Mouse (Mus musculus): ENCODE results near the gene Cbx5. TPM values are rescaled to one million over a fixed set of nuclear protein-coding genes. Genes with fewer than 3 reads are reported as not detected.
A peak's percentile ranks its signal among the peaks of the same experiment; 100 is the strongest.
"Not testable (repeated sequence)": the region's sequence is repeated elsewhere in the genome, so short reads cannot be mapped to it uniquely, and the experiment has no call there.

The Cbx5 gene
- 91.8 and 97.2 TPM in 2 replicates for polyA plus RNA-seq (2015; fragmentation: Nextera tagmentation; extraction: Ambion mirVana)

DNA sequence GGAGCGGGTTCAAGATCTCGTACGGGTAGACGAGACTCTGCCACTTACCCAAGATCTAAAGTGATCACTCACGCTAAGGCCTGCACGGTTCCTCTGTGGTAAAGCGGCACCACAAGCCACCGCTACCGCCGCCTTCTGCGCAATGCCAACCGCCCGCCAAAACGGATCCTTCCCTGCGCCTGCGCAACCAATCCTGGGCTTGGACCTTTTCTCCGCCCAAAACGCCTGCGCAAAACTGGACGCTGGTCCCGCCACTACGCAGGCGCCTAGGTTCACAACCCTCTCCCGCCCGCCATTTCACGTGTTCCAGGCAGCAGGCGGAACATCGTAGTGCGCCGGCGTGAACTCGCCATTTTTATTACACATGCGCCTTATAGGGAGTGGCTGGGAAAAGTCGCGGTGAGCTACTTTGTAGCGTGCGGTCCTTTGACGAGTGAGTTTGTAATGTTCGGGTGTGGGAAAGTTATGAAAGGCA lies at the start of gene Cbx5:
Gene Cbx5 (minus strand): TSS at position 132 of the 475 bp plus-strand sequence.
- Histone ChIP-seq H3K4me2 (peak within 1 kb of the TSS; percentile 73), H3K4me3 (replicated peaks) (peak within 1 kb of the TSS; percentile 70), H3K36me3 (peaks cover 13% of the 10 kb centered on the region), H3K4me1 (peaks cover 8% of the 10 kb centered on the region; the same call in 1 of the 2 replicates), H3K27ac (peak within 1 kb of the TSS; percentile 93), H3K9ac (peak within 1 kb of the TSS; percentile 65; the same call in 1 of the 2 replicates), H3K9me3 (no peaks in the 10 kb centered on the region), H3K27me3 (replicated peaks) (no peaks in the 10 kb centered on the region)
- ATAC-seq (ENCODE audit: insufficient read depth, low FRiP score, low read depth), result peak; percentile 91
- WGBS, result under 1% methylated on average over 39 of the region's 39 CpGs

DNA sequence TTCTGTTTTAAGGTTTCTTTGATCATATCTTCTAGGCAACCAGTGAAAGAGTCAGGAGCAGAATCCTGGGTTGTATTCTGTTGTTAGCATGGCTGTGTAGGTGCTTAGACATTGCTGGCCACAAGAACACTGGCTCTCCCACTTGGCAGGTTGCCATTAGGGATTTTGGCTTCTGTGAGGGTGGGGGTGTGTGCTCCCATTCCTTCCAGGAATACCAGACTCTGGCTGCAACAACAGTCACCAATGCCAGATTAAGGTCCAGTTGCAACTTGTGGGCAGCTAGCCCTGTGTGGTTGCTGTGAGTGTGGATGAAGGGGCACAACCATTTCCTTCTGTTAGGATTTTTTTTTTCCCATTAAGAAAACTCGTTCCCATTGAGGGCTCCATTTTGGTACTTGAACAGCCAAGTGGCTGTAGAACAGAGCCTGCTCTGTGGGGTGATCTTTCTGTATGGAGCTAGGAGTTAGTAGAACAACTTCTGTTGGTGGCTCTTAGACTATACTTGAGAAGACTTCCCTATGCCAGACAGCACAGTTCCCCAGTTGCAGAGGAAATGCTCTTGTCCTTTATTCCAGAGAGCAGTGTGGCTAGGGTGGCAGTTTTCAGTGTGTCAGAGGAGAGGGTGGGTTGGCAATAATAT lies 46.3 kb upstream of the Cbx5 start:
- no peak for ATAC-seq (ENCODE audit: insufficient read depth, low FRiP score, low read depth)
- no peaks in the 10 kb centered on the region for H3K9me3 ChIP-seq
- peaks cover 1% of the 10 kb centered on the region; the same call in 1 of the 2 replicates for H3K36me3 ChIP-seq
- H3K27me3 ChIP-seq (replicated peaks), result no peaks in the 10 kb centered on the region
- H3K4me2 ChIP-seq, result no peak overlapping the region
- 50% methylated on average over 1 of the region's 1 CpGs for WGBS
- H3K9ac ChIP-seq, result no peak overlapping the region
- H3K4me1 ChIP-seq, result peaks cover 10% of the 10 kb centered on the region; the same call in 1 of the 2 replicates
- H3K27ac ChIP-seq, result no peak overlapping the region
- no peak overlapping the region for H3K4me3 ChIP-seq (replicated peaks)

DNA sequence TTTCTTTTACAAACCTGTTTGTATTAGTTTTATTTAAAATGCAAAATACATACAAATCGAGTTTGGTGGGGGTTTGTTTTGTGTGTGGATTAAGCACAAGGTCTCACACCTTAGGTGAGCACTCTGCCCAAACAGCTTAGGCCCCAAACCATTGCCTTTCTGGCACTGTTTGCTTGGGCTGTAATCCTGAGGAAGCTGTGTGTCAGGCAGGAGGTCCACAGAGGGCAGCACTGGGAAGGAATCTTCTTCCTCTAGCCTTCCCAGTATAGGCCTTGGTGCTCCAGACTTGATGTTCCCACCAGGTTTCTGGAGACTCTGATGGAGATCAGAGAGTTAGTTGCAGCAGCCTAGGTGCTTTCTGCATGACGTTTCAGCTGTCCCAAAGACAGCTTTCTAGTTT lies 45.0 kb upstream of the Cbx5 start:
- H3K36me3 ChIP-seq, result no peaks in the 10 kb centered on the region; the same call in 1 of the 2 replicates
- H3K4me1 ChIP-seq, result peaks cover 13% of the 10 kb centered on the region; the same call in 1 of the 2 replicates
- no peaks in the 10 kb centered on the region for H3K27me3 ChIP-seq (replicated peaks)
- WGBS, result 45% methylated on average over 2 of the region's 2 CpGs
- ATAC-seq (ENCODE audit: insufficient read depth, low FRiP score, low read depth), result no peak
- H3K27ac ChIP-seq, result no peak overlapping the region
- H3K4me3 ChIP-seq (replicated peaks), result no peak overlapping the region
- no peak overlapping the region for H3K4me2 ChIP-seq
- H3K9ac ChIP-seq, result no peak overlapping the region
- H3K9me3 ChIP-seq, result no peaks in the 10 kb centered on the region

DNA sequence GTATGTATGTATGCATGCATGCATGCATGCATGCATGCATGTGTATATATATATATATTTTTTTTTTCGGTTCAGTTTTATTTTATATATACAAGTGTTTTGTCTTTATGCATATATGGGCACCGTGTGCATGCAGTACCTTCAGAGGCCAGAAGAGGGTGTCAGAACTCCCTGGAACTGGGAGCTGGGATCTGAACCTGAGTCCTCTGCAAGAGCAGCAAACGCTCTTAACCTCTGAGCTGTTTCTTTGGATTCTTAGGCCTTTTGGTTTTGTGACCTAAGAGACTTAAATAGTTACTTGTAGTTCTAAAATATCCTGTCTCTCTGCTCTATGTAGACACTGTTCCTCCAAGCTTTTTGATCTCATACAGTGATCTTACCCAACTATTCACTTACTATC lies 44.5 kb upstream of the Cbx5 start:
- Histone ChIP-seq H3K9me3 (no peaks in the 10 kb centered on the region), H3K4me1 (peaks cover 13% of the 10 kb centered on the region; the same call in 1 of the 2 replicates), H3K27ac (no peak overlapping the region), H3K27me3 (replicated peaks) (no peaks in the 10 kb centered on the region), H3K4me3 (replicated peaks) (no peak overlapping the region), H3K9ac (no peak overlapping the region), H3K36me3 (no peaks in the 10 kb centered on the region), H3K4me2 (no peak overlapping the region)
- no peak for ATAC-seq (ENCODE audit: insufficient read depth, low FRiP score, low read depth)
- WGBS, result 68% methylated on average over 3 of the region's 3 CpGs

DNA sequence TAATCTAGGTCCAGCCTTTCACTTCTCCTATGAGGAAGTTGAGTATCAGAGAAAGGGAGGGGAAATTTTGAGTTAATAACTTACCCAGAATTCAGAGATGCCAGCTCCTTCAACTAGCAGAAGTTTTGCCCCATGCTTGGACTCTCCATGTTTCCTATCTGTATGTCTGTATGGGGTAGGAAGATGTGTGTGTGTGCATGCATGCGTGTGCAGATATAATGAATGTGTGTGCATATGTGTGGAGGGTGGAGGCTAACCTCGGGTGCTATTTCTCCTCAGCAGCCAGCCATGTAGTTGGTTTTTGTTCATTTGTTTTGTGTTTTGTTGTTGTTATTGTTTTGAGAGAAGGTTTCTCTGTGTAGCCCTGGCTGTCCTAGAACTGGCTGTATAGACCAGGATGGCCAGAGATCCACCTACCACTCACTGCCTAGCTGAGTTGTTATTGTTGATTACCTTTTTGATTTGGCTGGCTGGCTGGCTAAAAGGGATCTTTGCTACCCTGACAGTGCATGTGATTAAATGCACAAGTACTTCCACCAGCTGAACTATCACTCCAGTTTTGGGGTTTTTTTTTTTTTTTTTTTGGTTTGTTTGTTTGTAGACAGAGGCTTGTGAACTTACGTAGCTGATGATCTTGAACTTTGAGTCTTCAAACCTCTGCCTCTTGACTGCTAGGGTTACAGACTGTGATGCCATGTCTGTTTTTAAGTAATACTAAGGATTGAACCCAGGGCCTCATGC lies 42.0 kb upstream of the Cbx5 start:
- Histone ChIP-seq H3K4me3 (replicated peaks) (no peak overlapping the region), H3K4me2 (no peak overlapping the region), H3K27ac (peak overlapping the region; percentile 52; the same call in 1 of the 2 replicates)

DNA sequence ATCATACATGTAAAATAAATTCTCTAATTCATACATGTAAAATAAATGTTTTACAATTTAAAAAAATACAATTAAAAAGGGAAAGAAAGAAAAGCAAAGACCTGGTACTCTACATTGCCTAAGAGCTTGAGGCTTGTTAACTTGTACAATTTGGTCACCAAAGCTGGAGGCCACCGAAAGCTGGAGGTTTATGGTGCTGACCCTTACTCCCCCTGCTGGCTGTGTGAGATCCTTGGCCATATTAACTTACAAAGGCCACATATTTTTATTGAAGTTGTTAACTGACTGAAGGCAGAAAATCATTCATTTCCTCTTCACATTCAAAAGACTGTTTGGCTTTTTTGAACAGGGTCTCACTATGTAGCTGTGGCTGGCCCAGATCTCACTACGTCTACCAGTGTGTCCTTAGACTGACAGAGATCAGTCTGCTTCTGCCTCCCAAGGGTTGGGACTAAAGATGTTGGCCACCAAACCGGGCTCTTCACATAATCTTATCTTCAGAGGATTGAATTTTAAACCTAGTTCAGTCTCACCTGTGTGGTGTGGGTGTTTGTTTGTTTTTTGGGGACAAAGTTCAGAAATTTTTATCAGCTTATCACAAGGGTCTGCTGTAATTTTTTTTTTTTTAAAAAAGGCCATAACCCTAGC lies 41.3 kb upstream of the Cbx5 start:
- Histone ChIP-seq H3K27ac (peak overlapping the region; percentile 52; the same call in 1 of the 2 replicates), H3K4me1 (peaks cover 14% of the 10 kb centered on the region; the same call in 1 of the 2 replicates), H3K4me2 (no peak overlapping the region), H3K9ac (no peak overlapping the region), H3K9me3 (no peaks in the 10 kb centered on the region), H3K4me3 (replicated peaks) (no peak overlapping the region), H3K36me3 (0 out of 2 replicates have a peak, but pooled peaks cover 6% of the 10 kb centered on the region), H3K27me3 (replicated peaks) (no peaks in the 10 kb centered on the region)
- peak; percentile 37; the same call in 1 of the 2 replicates for ATAC-seq (ENCODE audit: insufficient read depth, low FRiP score, low read depth)
- WGBS, result 46% methylated on average over 3 of the region's 3 CpGs

More for the DNA sequence above, 42.0 kb upstream of the Cbx5 start:
- 79% methylated on average over 3 of the region's 3 CpGs for WGBS
- Histone ChIP-seq H3K9me3 (no peaks in the 10 kb centered on the region), H3K9ac (no peak overlapping the region), H3K4me1 (peaks cover 15% of the 10 kb centered on the region; the same call in 1 of the 2 replicates), H3K36me3 (0 out of 2 replicates have a peak, but pooled peaks cover 6% of the 10 kb centered on the region), H3K27me3 (replicated peaks) (no peaks in the 10 kb centered on the region)
- ATAC-seq (ENCODE audit: insufficient read depth, low FRiP score, low read depth), result no peak; the same call in 1 of the 2 replicates

DNA sequence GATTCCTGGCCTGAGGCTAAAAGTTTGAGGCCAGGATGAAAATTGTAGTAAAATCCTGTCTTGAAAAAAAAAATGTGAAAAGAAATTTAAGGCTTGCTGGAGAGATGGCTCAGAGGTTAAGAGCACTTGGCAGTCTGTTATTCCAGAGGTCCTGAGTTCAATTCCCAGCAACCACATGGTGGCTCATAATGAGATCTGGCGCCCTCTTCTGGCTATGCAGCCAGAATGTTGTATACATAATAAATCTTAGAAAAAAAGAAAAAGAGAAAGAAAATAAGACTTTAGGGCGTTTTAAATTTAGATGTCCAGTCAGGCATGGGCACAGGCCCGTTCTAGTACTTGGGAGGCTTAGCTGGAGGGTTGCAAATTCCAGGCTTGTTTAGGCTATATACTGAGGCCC lies 40.1 kb upstream of the Cbx5 start:
- 0 out of 2 replicates have a peak, but pooled peaks cover 5% of the 10 kb centered on the region for H3K4me1 ChIP-seq
- no peak overlapping the region for H3K4me3 ChIP-seq (replicated peaks)
- no peaks in the 10 kb centered on the region for H3K27me3 ChIP-seq (replicated peaks)
- no peak for ATAC-seq (ENCODE audit: insufficient read depth, low FRiP score, low read depth)
- H3K36me3 ChIP-seq, result 0 out of 2 replicates have a peak, but pooled peaks cover 6% of the 10 kb centered on the region
- H3K27ac ChIP-seq, result no peak overlapping the region
- H3K4me2 ChIP-seq, result no peak overlapping the region
- no peak overlapping the region for H3K9ac ChIP-seq
- H3K9me3 ChIP-seq, result no peaks in the 10 kb centered on the region
- 64% methylated on average over 3 of the region's 3 CpGs for WGBS

DNA sequence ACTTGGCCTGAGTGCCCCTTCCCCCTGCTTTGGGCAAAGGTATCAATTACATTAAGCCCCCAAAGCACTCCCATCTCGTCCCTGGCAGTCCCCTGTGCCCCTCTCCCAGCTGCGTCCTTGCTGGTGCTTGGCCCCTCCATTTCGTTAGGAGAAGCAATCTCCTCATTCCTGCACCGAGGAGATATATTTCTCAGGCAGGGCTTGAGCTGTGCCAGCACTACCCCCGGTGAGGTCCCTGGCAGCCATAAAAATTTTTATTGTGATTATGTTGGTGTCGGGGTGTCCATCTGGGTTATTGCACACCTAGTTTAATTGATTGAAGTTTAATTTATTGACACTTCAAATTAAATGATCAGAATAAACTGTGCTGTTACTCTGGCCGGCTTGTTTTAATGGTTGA lies 38.3 kb upstream of the Cbx5 start:
- Histone ChIP-seq H3K4me2 (no peak overlapping the region), H3K27ac (no peak overlapping the region), H3K4me3 (replicated peaks) (no peak overlapping the region), H3K9ac (no peak overlapping the region), H3K9me3 (no peaks in the 10 kb centered on the region), H3K27me3 (replicated peaks) (no peaks in the 10 kb centered on the region), H3K4me1 (0 out of 2 replicates have a peak, but pooled peaks cover 7% of the 10 kb centered on the region), H3K36me3 (0 out of 2 replicates have a peak, but pooled peaks cover 6% of the 10 kb centered on the region)
- no peak for ATAC-seq (ENCODE audit: insufficient read depth, low FRiP score, low read depth)
- WGBS, result 59% methylated on average over 7 of the region's 7 CpGs

DNA sequence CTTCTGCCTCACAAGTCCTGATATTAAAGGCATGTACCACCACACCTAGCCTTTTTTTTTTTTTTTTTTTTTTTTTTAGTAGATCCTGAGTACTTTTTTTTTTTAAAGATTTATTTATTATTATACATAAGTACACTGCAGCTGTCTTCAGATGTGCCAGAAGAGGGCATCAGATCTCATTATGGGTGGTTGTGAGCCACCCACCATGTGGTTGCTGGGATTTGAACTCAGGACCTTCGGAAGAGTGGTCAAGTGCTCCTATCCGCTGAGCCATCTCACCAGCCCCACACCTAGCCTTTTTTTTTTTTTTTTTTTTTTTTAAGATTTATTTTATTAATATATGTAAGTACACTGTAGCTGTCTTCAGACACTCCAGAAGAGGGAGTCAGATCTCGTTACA lies 36.3 kb upstream of the Cbx5 start:
- not testable (repeated sequence) for H3K4me3 ChIP-seq (replicated peaks); H3K4me2 ChIP-seq; H3K36me3 ChIP-seq; H3K9ac ChIP-seq; H3K27me3 ChIP-seq (replicated peaks); H3K27ac ChIP-seq; H3K4me1 ChIP-seq; ATAC-seq (ENCODE audit: insufficient read depth, low FRiP score, low read depth); H3K9me3 ChIP-seq
- WGBS, result 95% methylated on average over 3 of the region's 3 CpGs

DNA sequence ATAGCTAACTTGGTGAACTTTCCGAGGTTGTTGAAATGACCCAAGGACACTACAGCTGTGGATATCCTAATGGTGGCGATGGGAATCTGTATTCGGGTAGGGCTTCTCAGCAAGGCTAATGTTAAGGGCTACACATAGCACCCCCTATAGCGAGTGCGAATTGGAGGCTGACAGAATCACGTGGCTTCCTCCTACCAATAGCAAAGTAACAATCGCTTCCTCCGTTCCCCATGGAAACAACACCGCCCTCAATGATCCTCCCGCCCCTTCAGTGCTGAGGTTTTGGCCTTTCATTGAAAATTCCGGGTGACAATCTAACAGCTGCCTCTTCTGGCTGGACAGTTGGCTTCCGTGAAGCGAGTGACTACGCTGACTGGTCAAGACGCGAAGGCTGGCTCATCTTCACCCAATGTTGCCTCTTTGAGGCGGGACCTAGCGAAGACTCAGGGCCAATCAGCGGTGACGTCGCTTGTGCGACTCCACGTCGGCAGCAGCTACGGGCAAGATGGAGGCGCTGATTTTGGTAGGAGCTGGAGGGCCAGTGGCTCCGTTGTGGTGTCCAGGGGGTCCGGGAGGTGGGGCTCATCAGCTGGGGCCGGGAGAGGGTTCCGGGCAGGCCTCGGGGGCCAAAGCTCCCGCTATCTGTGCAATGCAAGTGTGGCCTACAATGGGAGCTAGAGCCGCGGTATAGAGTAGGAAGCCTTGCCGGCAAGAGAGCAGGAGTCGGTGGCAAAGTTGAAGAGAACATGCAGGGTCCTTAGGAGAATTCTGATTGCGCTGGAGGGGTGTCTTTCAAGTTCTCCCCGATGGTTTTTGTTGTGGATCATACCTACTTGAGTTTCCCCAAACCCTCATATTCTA lies 33.0 kb upstream of the Cbx5 start, which contains the start of gene Copz1:
Gene Copz1 (plus strand): TSS at position 296 of the 861 bp plus-strand sequence.
- H3K4me3 ChIP-seq (replicated peaks), result peak within 1 kb of the TSS; percentile 78
- peak; percentile 99 for ATAC-seq (ENCODE audit: insufficient read depth, low FRiP score, low read depth)
- H3K36me3 ChIP-seq, result no peaks in the 10 kb centered on the region
- WGBS, result under 1% methylated on average over 38 of the region's 38 CpGs
- H3K4me1 ChIP-seq, result 0 out of 2 replicates have a peak, but pooled peaks cover 3% of the 10 kb centered on the region
- peak within 1 kb of the TSS; percentile 70 for H3K4me2 ChIP-seq
- no peak within 1 kb of the TSS; the same call in 1 of the 2 replicates for H3K27ac ChIP-seq
- H3K9me3 ChIP-seq, result no peaks in the 10 kb centered on the region
- H3K27me3 ChIP-seq (replicated peaks), result no peaks in the 10 kb centered on the region
- H3K9ac ChIP-seq, result peak within 1 kb of the TSS; percentile 86

DNA sequence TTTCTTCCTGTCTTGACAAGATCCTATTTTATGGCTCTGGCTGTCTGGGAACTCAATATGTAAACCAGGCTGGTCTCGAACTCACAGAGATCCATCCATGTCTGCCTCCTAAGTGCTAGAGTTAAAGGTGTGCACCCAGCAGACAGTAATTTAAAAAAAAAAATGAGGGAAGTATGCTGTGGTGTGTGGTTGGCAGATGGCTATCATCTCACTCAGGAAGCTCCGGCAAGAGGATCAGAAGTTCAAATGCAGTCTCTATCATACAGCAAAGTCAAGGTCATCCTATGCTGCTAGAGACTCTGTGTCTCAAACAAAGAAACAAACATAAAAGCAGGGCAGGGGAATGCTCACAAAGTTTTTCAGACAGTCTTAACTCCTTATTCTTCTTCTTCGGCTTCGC lies 29.3 kb upstream of the Cbx5 start:
- ATAC-seq (ENCODE audit: insufficient read depth, low FRiP score, low read depth), result no peak
- Histone ChIP-seq H3K27me3 (replicated peaks) (no peaks in the 10 kb centered on the region), H3K36me3 (no peaks in the 10 kb centered on the region), H3K4me1 (0 out of 2 replicates have a peak, but pooled peaks cover 1% of the 10 kb centered on the region), H3K9me3 (no peaks in the 10 kb centered on the region), H3K4me2 (no peak overlapping the region), H3K27ac (no peak overlapping the region), H3K4me3 (replicated peaks) (no peak overlapping the region), H3K9ac (no peak overlapping the region)
- 74% methylated on average over 4 of the region's 4 CpGs for WGBS
